Mouse (Mus musculus): ENCODE results near the gene Vmn1r89. TPM values are rescaled to one million over a fixed set of nuclear protein-coding genes. Genes with fewer than 3 reads are reported as not detected.

Vmn1r89 gene
- not detected in 2 replicates for total RNA-seq (2014; fragmentation: Nextera tagmentation)
- not detected in 2 replicates for total RNA-seq (2017)

GRCm38 (mm10) chr7:13212720-13213119 is at the start of gene Vmn1r89:
Vmn1r89 (plus strand) TSS chr7:13213020.
- ATAC-seq (replicated peaks; ENCODE audit: poor library complexity, severe bottlenecking) = no peak

- ATAC-seq (replicated peaks; ENCODE audit: poor library complexity, severe bottlenecking) = no peak
These were observed 48.2 kb downstream of the Vmn1r89 start for GRCm38 (mm10) chr7:13260746-13261700.

- ATAC-seq (replicated peaks; ENCODE audit: poor library complexity, severe bottlenecking) = no peak
These were observed 51.0 kb downstream of the Vmn1r89 start for GRCm38 (mm10) chr7:13263851-13264250.

- no peak for ATAC-seq (replicated peaks; ENCODE audit: poor library complexity, severe bottlenecking)
These were observed 51.6 kb downstream of the Vmn1r89 start for GRCm38 (mm10) chr7:13264396-13264795.

GRCm38 (mm10) chr7:13268749-13269260 is 56.0 kb downstream of the Vmn1r89 start:
- no peak for ATAC-seq (replicated peaks; ENCODE audit: poor library complexity, severe bottlenecking)

- ATAC-seq (replicated peaks; ENCODE audit: poor library complexity, severe bottlenecking) = no peak
These were observed 56.6 kb downstream of the Vmn1r89 start for GRCm38 (mm10) chr7:13269394-13269793.

Other genes with a start within 250 kb of the Vmn1r89 start
- 5.9 and 8.6 TPM in 2 replicates for gene Zfp324, start 247.2 kb upstream of the Vmn1r89 start, total RNA-seq (2014; fragmentation: Nextera tagmentation)
- gene Zfp324, start 247.2 kb upstream of the Vmn1r89 start, total RNA-seq (2017) = 7.6 and 7.8 TPM in 2 replicates
- gene Zfp446, start 235.2 kb upstream of the Vmn1r89 start, total RNA-seq (2014; fragmentation: Nextera tagmentation) = 5.4 and 9.5 TPM in 2 replicates
- 3.0 and 4.0 TPM in 2 replicates for gene Zfp446, start 235.2 kb upstream of the Vmn1r89 start, total RNA-seq (2017)
- not detected in 2 replicates for gene Slc27a5, start 214.8 kb upstream of the Vmn1r89 start, total RNA-seq (2014; fragmentation: Nextera tagmentation)
- not detected in 2 replicates for gene Slc27a5, start 214.8 kb upstream of the Vmn1r89 start, total RNA-seq (2017)
- 599 and 728 TPM in 2 replicates for gene Trim28, start 213.9 kb upstream of the Vmn1r89 start, total RNA-seq (2014; fragmentation: Nextera tagmentation)
- 489 and 493 TPM in 2 replicates for gene Trim28, start 213.9 kb upstream of the Vmn1r89 start, total RNA-seq (2017)
- 8.5 and 19.8 TPM in 2 replicates for gene Zbtb45, start 203.0 kb upstream of the Vmn1r89 start, total RNA-seq (2014; fragmentation: Nextera tagmentation)
- 4.9 and 11.9 TPM in 2 replicates for gene Zbtb45, start 203.0 kb upstream of the Vmn1r89 start, total RNA-seq (2017)
- gene Chmp2a, start 178.2 kb upstream of the Vmn1r89 start, total RNA-seq (2014; fragmentation: Nextera tagmentation) = 117 and 163 TPM in 2 replicates
- 162 and 196 TPM in 2 replicates for gene Chmp2a, start 178.2 kb upstream of the Vmn1r89 start, total RNA-seq (2017)
- 196 and 197 TPM in 2 replicates for gene Ube2m, start 174.7 kb upstream of the Vmn1r89 start, total RNA-seq (2014; fragmentation: Nextera tagmentation)
- gene Ube2m, start 174.7 kb upstream of the Vmn1r89 start, total RNA-seq (2017) = 126 and 132 TPM in 2 replicates
- gene Mzf1, start 158.3 kb upstream of the Vmn1r89 start, total RNA-seq (2014; fragmentation: Nextera tagmentation) = 0.43 TPM in 1 of 2 replicates, not detected in the other
- 0.30 and 0.57 TPM in 2 replicates for gene Mzf1, start 158.3 kb upstream of the Vmn1r89 start, total RNA-seq (2017)
- gene Vmn1r85, start 117.8 kb upstream of the Vmn1r89 start, total RNA-seq (2014; fragmentation: Nextera tagmentation) = not detected in 2 replicates
- not detected in 2 replicates for gene Vmn1r85, start 117.8 kb upstream of the Vmn1r89 start, total RNA-seq (2017)
- gene Vmn1r86, start 93.1 kb upstream of the Vmn1r89 start, total RNA-seq (2014; fragmentation: Nextera tagmentation) = not detected in 2 replicates
- not detected in 2 replicates for gene Vmn1r86, start 93.1 kb upstream of the Vmn1r89 start, total RNA-seq (2017)
- gene Vmn1r87, start 72.9 kb upstream of the Vmn1r89 start, total RNA-seq (2014; fragmentation: Nextera tagmentation) = not detected in 2 replicates
- gene Vmn1r87, start 72.9 kb upstream of the Vmn1r89 start, total RNA-seq (2017) = not detected in 2 replicates
- 0.26 TPM in 1 of 2 replicates, not detected in the other for gene Vmn1r88, start 53.5 kb upstream of the Vmn1r89 start, total RNA-seq (2014; fragmentation: Nextera tagmentation)
- not detected in 2 replicates for gene Vmn1r88, start 53.5 kb upstream of the Vmn1r89 start, total RNA-seq (2017)
- 152 and 196 TPM in 2 replicates for gene Lig1, start 64.3 kb downstream of the Vmn1r89 start, total RNA-seq (2014; fragmentation: Nextera tagmentation)
- gene Lig1, start 64.3 kb downstream of the Vmn1r89 start, total RNA-seq (2017) = 70.0 and 89.5 TPM in 2 replicates
- 3.4 and 5.8 TPM in 2 replicates for gene Zswim9, start 65.7 kb downstream of the Vmn1r89 start, total RNA-seq (2014; fragmentation: Nextera tagmentation)
- gene Zswim9, start 65.7 kb downstream of the Vmn1r89 start, total RNA-seq (2017) = 1.9 and 3.8 TPM in 2 replicates
- 2.1 TPM in 1 of 2 replicates, not detected in the other for gene Pla2g4c, start 111.6 kb downstream of the Vmn1r89 start, total RNA-seq (2014; fragmentation: Nextera tagmentation)
- 0.60 TPM in 1 of 2 replicates, not detected in the other for gene Pla2g4c, start 111.6 kb downstream of the Vmn1r89 start, total RNA-seq (2017)
- not detected in 2 replicates for gene Cabp5, start 185.1 kb downstream of the Vmn1r89 start, total RNA-seq (2014; fragmentation: Nextera tagmentation)
- gene Cabp5, start 185.1 kb downstream of the Vmn1r89 start, total RNA-seq (2017) = not detected in 2 replicates
- not detected in 2 replicates for gene Bsph1, start 237.8 kb downstream of the Vmn1r89 start, total RNA-seq (2014; fragmentation: Nextera tagmentation)
- gene Bsph1, start 237.8 kb downstream of the Vmn1r89 start, total RNA-seq (2017) = not detected in 2 replicates

Measured in granulocyte monocyte progenitor cell, adult 5-6 weeks (primary cell).